Mouse (Mus musculus) heart, adult 11 months (tissue): ENCODE data around the gene Crybg3.

Experiments
- DNase-seq: peaks from one replicate; pipeline ENCODE4 v3.0.0; 2022

Crybg3 gene

GRCm38 (mm10) chr16:59531243-59531642, 69.5 kb downstream of the Crybg3 start:
- DNase-seq, result no peak

GRCm38 (mm10) chr16:59529570-59529969, 71.2 kb downstream of the Crybg3 start:
- DNase-seq, result no peak

GRCm38 (mm10) chr16:59526939-59527338, 73.8 kb downstream of the Crybg3 start:
- no peak for DNase-seq

- DNase-seq, result no peak
Observed at GRCm38 (mm10) chr16:59521752-59522423, 78.9 kb downstream of the Crybg3 start.

- DNase-seq, result peak; percentile 93
Observed at GRCm38 (mm10) chr16:59517447-59518219, 83.1 kb downstream of the Crybg3 start.

GRCm38 (mm10) chr16:59516965-59517364, 83.8 kb downstream of the Crybg3 start:
- no peak for DNase-seq

GRCm38 (mm10) chr16:59515169-59515568, 85.6 kb downstream of the Crybg3 start:
- peak; percentile 91 for DNase-seq

- DNase-seq, result no peak
Observed at GRCm38 (mm10) chr16:59509830-59510229, 90.9 kb downstream of the Crybg3 start.

- peak; percentile 78 for DNase-seq
Observed at GRCm38 (mm10) chr16:59499180-59499579, 101.6 kb downstream of the Crybg3 start.

GRCm38 (mm10) chr16:59497947-59498346, 102.8 kb downstream of the Crybg3 start:
- DNase-seq, result peak; percentile 52

- peak; percentile 55 for DNase-seq
Observed at GRCm38 (mm10) chr16:59493199-59493598, 107.6 kb downstream of the Crybg3 start.

GRCm38 (mm10) chr16:59487975-59488548, 112.7 kb downstream of the Crybg3 start:
- DNase-seq, result peak; percentile 39

- DNase-seq, result peak; percentile 46
Observed at GRCm38 (mm10) chr16:59487239-59487638, 113.5 kb downstream of the Crybg3 start.

GRCm38 (mm10) chr16:59477955-59478354, 122.8 kb downstream of the Crybg3 start:
- DNase-seq, result peak; percentile 45

GRCm38 (mm10) chr16:59474788-59475187, 126.0 kb downstream of the Crybg3 start:
- DNase-seq, result peak; percentile 91

GRCm38 (mm10) chr16:59472546-59472945, 128.2 kb downstream of the Crybg3 start:
- DNase-seq, result no peak

- peak; percentile 99 for DNase-seq
Observed at GRCm38 (mm10) chr16:59471637-59472278, 129.0 kb downstream of the Crybg3 start, which contains the start of gene Riox2. TSS of gene Riox2 (plus strand) at chr16:59471775.

- DNase-seq, result peak; percentile 25
Observed at GRCm38 (mm10) chr16:59469846-59470245, 130.9 kb downstream of the Crybg3 start.

- DNase-seq, result no peak
Observed at GRCm38 (mm10) chr16:59463973-59464372, 136.8 kb downstream of the Crybg3 start.

- DNase-seq, result peak; percentile 33
Observed at GRCm38 (mm10) chr16:59463567-59463966, 137.2 kb downstream of the Crybg3 start.

- DNase-seq, result peak; percentile 92
Observed at GRCm38 (mm10) chr16:59459259-59459861, 141.4 kb downstream of the Crybg3 start.

- peak; percentile 29 for DNase-seq
Observed at GRCm38 (mm10) chr16:59451813-59452212, 149.0 kb downstream of the Crybg3 start.

- DNase-seq, result peak; percentile 6
Observed at GRCm38 (mm10) chr16:59449092-59449491, 151.7 kb downstream of the Crybg3 start.
